Mouse (Mus musculus): ENCODE data around the gene Fchsd2.

Fchsd2 gene

GRCm38 (mm10) chr7:101290401-101290800 lies 197.7 kb downstream of the Fchsd2 start:
- DNase-seq (ENCODE audit: low read depth): no peak

- no peak for DNase-seq (ENCODE audit: low read depth)
Measured at GRCm38 (mm10) chr7:101291211-101291610, 198.5 kb downstream of the Fchsd2 start.

- DNase-seq (ENCODE audit: low read depth): no peak
Measured at GRCm38 (mm10) chr7:101291641-101292040, 199.0 kb downstream of the Fchsd2 start.

- DNase-seq (ENCODE audit: low read depth): no peak
Measured at GRCm38 (mm10) chr7:101292086-101292485, 199.4 kb downstream of the Fchsd2 start.

- DNase-seq (ENCODE audit: low read depth): no peak
Measured at GRCm38 (mm10) chr7:101292696-101293095, 200.0 kb downstream of the Fchsd2 start.

- DNase-seq (ENCODE audit: low read depth): no peak
Measured at GRCm38 (mm10) chr7:101293138-101293537, 200.5 kb downstream of the Fchsd2 start.

GRCm38 (mm10) chr7:101293611-101294010 lies 200.9 kb downstream of the Fchsd2 start:
- no peak for DNase-seq (ENCODE audit: low read depth)

- no peak for DNase-seq (ENCODE audit: low read depth)
Measured at GRCm38 (mm10) chr7:101295438-101295837, 202.8 kb downstream of the Fchsd2 start.

- DNase-seq (ENCODE audit: low read depth): no peak
Measured at GRCm38 (mm10) chr7:101296252-101297022, 203.8 kb downstream of the Fchsd2 start.

- no peak for DNase-seq (ENCODE audit: low read depth)
Measured at GRCm38 (mm10) chr7:101297023-101297405, 204.4 kb downstream of the Fchsd2 start.

- DNase-seq (ENCODE audit: low read depth): no peak
Measured at GRCm38 (mm10) chr7:101298375-101298774, 205.7 kb downstream of the Fchsd2 start.

- no peak for DNase-seq (ENCODE audit: low read depth)
Measured at GRCm38 (mm10) chr7:101301361-101301880, 208.8 kb downstream of the Fchsd2 start.

GRCm38 (mm10) chr7:101301881-101302456 lies 209.3 kb downstream of the Fchsd2 start, which contains the start of gene Atg16l2:
Gene Atg16l2 (minus strand): TSS chr7:101302251.
- peak; percentile 76 for DNase-seq (ENCODE audit: low read depth)

- no peak for DNase-seq (ENCODE audit: low read depth)
Measured at GRCm38 (mm10) chr7:101302691-101303090, 210.0 kb downstream of the Fchsd2 start.

GRCm38 (mm10) chr7:101306841-101307240 lies 214.2 kb downstream of the Fchsd2 start:
- no peak for DNase-seq (ENCODE audit: low read depth)

GRCm38 (mm10) chr7:101309985-101310326 lies 217.3 kb downstream of the Fchsd2 start:
- DNase-seq (ENCODE audit: low read depth): no peak

- DNase-seq (ENCODE audit: low read depth): peak; percentile 97
Measured at GRCm38 (mm10) chr7:101310327-101311028, 217.8 kb downstream of the Fchsd2 start.

GRCm38 (mm10) chr7:101311061-101311460 lies 218.4 kb downstream of the Fchsd2 start:
- no peak for DNase-seq (ENCODE audit: low read depth)

- no peak for DNase-seq (ENCODE audit: low read depth)
Measured at GRCm38 (mm10) chr7:101313033-101313432, 220.4 kb downstream of the Fchsd2 start.

- DNase-seq (ENCODE audit: low read depth): no peak
Measured at GRCm38 (mm10) chr7:101314396-101314795, 221.7 kb downstream of the Fchsd2 start.

GRCm38 (mm10) chr7:101315699-101316098 lies 223.0 kb downstream of the Fchsd2 start:
- DNase-seq (ENCODE audit: low read depth): no peak

GRCm38 (mm10) chr7:101316591-101317001 lies 223.9 kb downstream of the Fchsd2 start:
- no peak for DNase-seq (ENCODE audit: low read depth)

GRCm38 (mm10) chr7:101317014-101317413 lies 224.4 kb downstream of the Fchsd2 start, which contains the start of gene Stard10:
Gene Stard10 (plus strand): TSS chr7:101317086.
- DNase-seq (ENCODE audit: low read depth): no peak

Measured in fibroblast of lung, adult 2 months (primary cell).